Mouse (Mus musculus): ENCODE data around the gene Klf8.

DNA sequence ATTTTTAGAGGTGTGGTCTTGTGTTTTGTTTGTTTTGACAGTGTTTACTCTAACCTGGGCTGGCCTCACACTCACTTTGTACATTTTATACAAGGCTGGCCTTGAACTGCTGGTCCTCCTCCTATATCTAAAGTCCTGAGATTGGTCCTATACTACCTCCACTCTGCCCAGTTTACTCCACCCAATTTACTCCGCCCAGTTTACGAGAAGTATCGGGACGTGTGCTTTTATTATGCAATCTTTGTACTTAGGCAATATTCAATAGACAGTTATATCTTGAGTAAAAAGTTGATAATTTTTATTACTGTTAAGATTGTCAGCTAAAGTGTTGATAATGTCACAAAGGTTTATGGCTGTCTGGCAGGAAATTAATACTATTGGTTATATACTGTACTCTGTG, 74.1 kb downstream of the Klf8 start:
- no peak for TF ChIP-seq HCFC1 (IDR thresholded peaks at IDR 0.05; ENCODE audit: borderline replicate concordance, insufficient read depth, low read length)
- no peak for TF ChIP-seq MAFK (IDR thresholded peaks at IDR 0.05; ENCODE audit: insufficient read depth, low read depth, low read length)
- no peak for TF ChIP-seq ZC3H11A (IDR thresholded peaks at IDR 0.05; ENCODE audit: borderline replicate concordance, low read depth, low read length)
- no peak for TF ChIP-seq ZNF384 (IDR thresholded peaks at IDR 0.05; ENCODE audit: low read depth, low read length)
